Mouse (Mus musculus) midbrain, embryonic 10.5 days (tissue): ENCODE measurements at regions not wholly inside any gene's neighbourhood (a gene's known extent, or its start where the extent isn't known, plus 50 kb on each side); places are given as distances from the start of the nearest gene placed in this dataset.
"Not testable (repeated sequence)": the region's sequence is repeated elsewhere in the genome, so short reads cannot be mapped to it uniquely, and the experiment has no call there.

Source experiments
- DNase-seq: peaks from one replicate; pipeline ENCODE4 v3.0.0-alpha.2; 2017; ENCODE audit warnings: low spot score
- H3K27ac ChIP-seq: fragments of 300-500 bp; sonication (generic); replicated peaks from 2 replicates; pipeline ENCODE4 v1.5.1; 2016; ENCODE audit warnings: mild to moderate bottlenecking
- H3K27me3 ChIP-seq: fragments of 300-500 bp; sonication (generic); 2 replicates; pipeline ENCODE4 v1.6.1; 2016; ENCODE audit warnings: low read depth, mild to moderate bottlenecking; ENCODE audit not compliant: poor library complexity, severe bottlenecking
- H3K36me3 ChIP-seq: fragments of 300-500 bp; sonication (generic); 2 replicates; pipeline ENCODE4 v1.6.1; 2016; ENCODE audit warnings: mild to moderate bottlenecking, moderate library complexity
- H3K4me1 ChIP-seq: fragments of 300-500 bp; sonication (generic); 2 replicates; pipeline ENCODE4 v1.6.1; 2016
- H3K4me3 ChIP-seq: fragments of 300-500 bp; sonication (generic); 2 replicates; pipeline ENCODE4 v1.5.1; 2016; ENCODE audit warnings: mild to moderate bottlenecking, moderate library complexity
- H3K9me3 ChIP-seq: fragments of 300-500 bp; sonication (generic); replicated peaks from 2 replicates; pipeline ENCODE4 v1.6.1; 2016; ENCODE audit warnings: mild to moderate bottlenecking
- WGBS: fragments of 180-500 bp; shearing (Covaris S2); methylation state at CpG from one replicate; pipeline ENCODE4 v1.1.7; 2016; 5-methylcytosine and 5-hydroxymethylcytosine counted together

DNA sequence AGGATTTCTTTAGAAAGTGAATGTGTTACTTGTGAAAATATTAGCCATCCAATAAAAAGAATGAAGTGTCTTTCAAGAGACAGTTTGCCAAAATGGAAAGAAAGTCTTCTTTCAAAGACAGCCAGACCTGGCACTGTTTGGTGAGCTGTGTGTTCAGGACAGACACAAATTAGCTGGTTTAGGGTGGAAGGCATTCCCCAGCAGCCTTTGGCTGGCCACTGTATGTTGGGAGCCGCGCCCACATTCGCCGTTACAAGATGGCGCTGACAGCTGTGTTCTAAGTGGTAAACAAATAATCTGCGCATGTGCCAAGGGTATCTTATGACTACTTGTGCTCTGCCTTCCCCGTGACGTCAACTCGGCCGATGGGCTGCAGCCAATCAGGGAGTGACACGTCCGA lies 121.3 kb upstream of the Gm21897 start:
- H3K27ac ChIP-seq, H3K4me1 ChIP-seq, H3K27me3 ChIP-seq, DNase-seq, H3K9me3 ChIP-seq, H3K36me3 ChIP-seq, H3K4me3 ChIP-seq: not testable (repeated sequence)
- 96% methylated on average over 8 of the region's 12 CpGs for WGBS

DNA sequence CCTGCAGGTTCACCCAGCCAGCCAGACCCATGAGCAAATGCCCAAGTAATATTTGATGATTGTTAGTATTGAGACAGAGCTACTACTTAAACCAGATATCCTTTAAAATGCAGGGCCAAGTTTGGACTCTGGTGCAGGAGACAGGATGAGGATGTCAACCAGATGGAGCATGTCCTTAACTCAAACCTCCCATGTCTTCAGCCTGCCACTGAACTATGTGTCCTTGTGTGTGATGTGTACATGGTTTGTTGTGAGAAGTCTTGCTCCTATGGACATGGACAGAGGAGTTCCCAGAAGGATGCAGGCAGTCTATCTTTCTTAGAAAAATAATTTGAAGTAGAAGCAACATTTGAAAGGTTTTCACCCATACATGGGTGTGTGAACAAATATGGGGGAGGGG lies 120.4 kb upstream of the Gm21897 start:
- H3K9me3 ChIP-seq = no peaks in the 10 kb centered on the region
- no peak overlapping the region for H3K4me3 ChIP-seq
- H3K27ac ChIP-seq = no peak overlapping the region
- no peaks in the 10 kb centered on the region for H3K27me3 ChIP-seq
- no peak for DNase-seq
- H3K36me3 ChIP-seq = no peaks in the 10 kb centered on the region
- H3K4me1 ChIP-seq = no peaks in the 10 kb centered on the region

DNA sequence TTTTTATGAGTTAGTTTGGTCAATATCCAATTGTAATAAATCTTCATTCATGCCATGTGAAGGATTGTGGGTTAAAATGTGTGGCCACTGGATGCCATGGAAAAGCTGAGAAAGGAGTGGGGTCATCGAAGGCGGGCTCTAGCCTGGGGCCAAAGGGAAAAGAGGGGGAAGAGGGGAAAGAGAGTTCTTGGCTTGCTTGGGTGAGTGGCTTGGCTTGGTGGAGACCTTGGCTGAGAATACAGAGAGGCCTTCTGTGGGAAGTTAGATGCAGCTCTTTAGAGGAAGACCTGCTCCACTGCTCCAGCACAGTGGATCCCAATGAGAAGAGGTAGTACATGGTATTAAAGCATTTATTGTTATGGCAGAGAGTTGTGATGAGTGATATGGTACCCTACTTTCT lies 101.3 kb upstream of the Gm21897 start:
- 92% methylated on average over 2 of the region's 2 CpGs for WGBS
- H3K4me3 ChIP-seq = no peak overlapping the region
- H3K9me3 ChIP-seq = 0 out of 2 replicates have a peak, but pooled peaks cover 2% of the 10 kb centered on the region
- H3K36me3 ChIP-seq = no peaks in the 10 kb centered on the region
- no peak overlapping the region for H3K27ac ChIP-seq
- no peaks in the 10 kb centered on the region for H3K4me1 ChIP-seq
- DNase-seq = no peak
- no peaks in the 10 kb centered on the region for H3K27me3 ChIP-seq

DNA sequence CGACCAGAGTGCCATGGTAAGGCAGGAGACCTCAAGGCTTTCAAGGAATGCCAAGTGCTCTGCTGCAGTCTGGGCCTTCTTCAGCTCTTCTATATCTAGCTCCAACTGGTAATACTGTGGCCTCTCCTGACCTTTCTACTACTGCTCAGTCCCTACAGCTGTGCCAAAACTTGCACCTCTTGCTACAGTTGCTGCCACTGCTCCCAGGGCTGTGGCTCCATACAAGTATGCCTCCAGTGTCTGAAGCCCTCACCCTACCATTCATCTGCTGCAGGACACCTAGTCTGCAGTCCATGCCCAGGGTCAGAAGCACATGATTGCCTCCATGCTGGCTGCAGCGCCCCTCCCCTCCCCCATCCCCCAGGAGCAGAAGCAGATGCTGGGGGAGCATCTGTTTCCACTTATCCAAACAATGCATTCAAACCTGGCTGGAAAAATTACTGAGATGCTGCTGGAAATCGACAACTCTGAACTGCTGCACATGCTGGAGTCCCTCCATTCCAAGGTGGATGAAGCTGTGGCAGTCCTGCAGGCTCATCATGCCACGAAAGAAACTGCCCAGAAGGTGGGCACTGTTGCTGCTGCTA lies 96.2 kb upstream of the Gm21897 start:
- Histone ChIP-seq H3K4me1 (no peaks in the 10 kb centered on the region), H3K36me3 (no peaks in the 10 kb centered on the region), H3K9me3 (peaks cover 6% of the 10 kb centered on the region; the same call in 1 of the 2 replicates), H3K27me3 (no peaks in the 10 kb centered on the region), H3K27ac (no peak overlapping the region), H3K4me3 (no peak overlapping the region)
- 65% methylated on average over 4 of the region's 4 CpGs for WGBS
- peak; percentile 12 for DNase-seq

- H3K9me3 ChIP-seq = 0 out of 2 replicates have a peak, but pooled peaks cover 2% of the 10 kb centered on the region
- no peaks in the 10 kb centered on the region for H3K4me1 ChIP-seq
- H3K27ac ChIP-seq = no peak overlapping the region
- H3K36me3 ChIP-seq = no peaks in the 10 kb centered on the region
- no peak overlapping the region for H3K4me3 ChIP-seq
- H3K27me3 ChIP-seq = no peaks in the 10 kb centered on the region
- no peak for DNase-seq
Measured at GRCm38 (mm10) chr16:15237836-15238235, 79.4 kb upstream of the Gm21897 start.

DNA sequence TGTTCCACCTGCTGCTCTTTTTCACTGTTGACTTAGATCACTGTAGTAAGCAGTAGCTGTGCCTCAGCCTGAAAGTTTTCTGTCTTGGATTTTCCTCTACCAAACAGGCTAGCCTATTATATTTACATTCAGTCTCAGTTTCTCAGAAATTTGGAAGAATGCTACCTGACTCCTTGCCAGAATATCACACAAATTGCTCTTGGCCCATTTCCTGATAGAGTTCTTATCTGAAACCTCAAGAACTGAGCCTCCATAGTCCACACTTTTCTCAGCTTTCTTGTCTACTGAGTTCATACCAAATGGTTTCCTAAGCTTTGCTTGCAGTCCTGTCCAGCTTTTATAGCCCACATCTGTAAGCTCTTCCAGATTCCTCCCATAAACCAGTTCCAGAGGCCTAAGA lies 78.8 kb upstream of the Gm21897 start:
- H3K4me1 ChIP-seq = no peaks in the 10 kb centered on the region
- H3K36me3 ChIP-seq = no peaks in the 10 kb centered on the region
- no peak for DNase-seq
- H3K27me3 ChIP-seq = no peaks in the 10 kb centered on the region
- H3K27ac ChIP-seq = no peak overlapping the region
- H3K9me3 ChIP-seq = 0 out of 2 replicates have a peak, but pooled peaks cover 2% of the 10 kb centered on the region
- no peak overlapping the region for H3K4me3 ChIP-seq

- H3K27ac ChIP-seq = no peak overlapping the region
- no peaks in the 10 kb centered on the region for H3K27me3 ChIP-seq
- H3K4me1 ChIP-seq = no peaks in the 10 kb centered on the region
- no peaks in the 10 kb centered on the region for H3K9me3 ChIP-seq
- no peak overlapping the region for H3K4me3 ChIP-seq
- H3K36me3 ChIP-seq = no peaks in the 10 kb centered on the region
- no peak for DNase-seq
Measured at GRCm38 (mm10) chr16:15250186-15250585, 67.1 kb upstream of the Gm21897 start.

DNA sequence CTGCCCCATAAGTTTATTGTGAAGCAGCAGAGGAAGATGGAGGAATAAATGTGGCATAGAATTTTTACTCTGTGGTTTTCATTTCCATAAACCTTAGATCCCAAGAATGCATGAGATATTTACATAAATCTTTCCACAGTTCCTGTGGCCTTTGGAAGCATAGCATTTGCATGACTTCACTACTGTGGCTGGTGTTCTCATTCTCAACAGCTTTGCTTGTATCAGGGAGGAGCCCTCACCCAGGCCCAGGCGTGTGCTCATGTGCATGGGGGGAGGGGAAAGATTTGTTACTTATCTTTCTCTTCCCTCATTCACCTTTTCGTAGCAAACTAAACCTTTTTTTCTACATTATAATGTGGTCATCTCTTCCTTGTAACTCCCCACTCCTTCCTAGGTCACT lies 65.6 kb upstream of the Gm21897 start:
- H3K36me3 ChIP-seq = no peaks in the 10 kb centered on the region
- H3K4me3 ChIP-seq = no peak overlapping the region
- H3K27ac ChIP-seq = no peak overlapping the region
- 70% methylated on average over 2 of the region's 2 CpGs for WGBS
- no peaks in the 10 kb centered on the region for H3K27me3 ChIP-seq
- DNase-seq = no peak
- H3K9me3 ChIP-seq = no peaks in the 10 kb centered on the region
- no peaks in the 10 kb centered on the region for H3K4me1 ChIP-seq

GRCm38 (mm10) chr16:15252666-15253347 lies 64.5 kb upstream of the Gm21897 start:
- no peaks in the 10 kb centered on the region for H3K36me3 ChIP-seq
- no peak overlapping the region for H3K4me3 ChIP-seq
- DNase-seq = no peak
- H3K4me1 ChIP-seq = no peaks in the 10 kb centered on the region
- no peaks in the 10 kb centered on the region for H3K9me3 ChIP-seq
- H3K27ac ChIP-seq = no peak overlapping the region
- 82% methylated on average over 6 of the region's 6 CpGs for WGBS
- H3K27me3 ChIP-seq = no peaks in the 10 kb centered on the region

- no peaks in the 10 kb centered on the region for H3K36me3 ChIP-seq
- no peak for DNase-seq
- no peak overlapping the region for H3K27ac ChIP-seq
- WGBS = 88% methylated on average over 3 of the region's 3 CpGs
- no peak overlapping the region for H3K4me3 ChIP-seq
- H3K27me3 ChIP-seq = no peaks in the 10 kb centered on the region
- H3K4me1 ChIP-seq = no peaks in the 10 kb centered on the region
- no peaks in the 10 kb centered on the region for H3K9me3 ChIP-seq
Measured at GRCm38 (mm10) chr16:15253348-15253693, 63.9 kb upstream of the Gm21897 start.

GRCm38 (mm10) chr16:15254669-15255068 lies 62.6 kb upstream of the Gm21897 start:
- no peaks in the 10 kb centered on the region for H3K36me3 ChIP-seq
- no peaks in the 10 kb centered on the region for H3K4me1 ChIP-seq
- H3K27ac ChIP-seq = no peak overlapping the region
- H3K4me3 ChIP-seq = no peak overlapping the region
- WGBS = 90% methylated on average over 2 of the region's 2 CpGs
- DNase-seq = no peak
- no peaks in the 10 kb centered on the region for H3K27me3 ChIP-seq
- H3K9me3 ChIP-seq = no peaks in the 10 kb centered on the region

GRCm38 (mm10) chr16:15259474-15259873 lies 57.8 kb upstream of the Gm21897 start:
- WGBS = 70% methylated on average over 6 of the region's 6 CpGs
- H3K36me3 ChIP-seq = no peaks in the 10 kb centered on the region
- H3K9me3 ChIP-seq = 0 out of 2 replicates have a peak, but pooled peaks cover 3% of the 10 kb centered on the region
- no peaks in the 10 kb centered on the region for H3K27me3 ChIP-seq
- H3K4me3 ChIP-seq = no peak overlapping the region
- no peaks in the 10 kb centered on the region for H3K4me1 ChIP-seq
- no peak overlapping the region for H3K27ac ChIP-seq
- no peak for DNase-seq

DNA sequence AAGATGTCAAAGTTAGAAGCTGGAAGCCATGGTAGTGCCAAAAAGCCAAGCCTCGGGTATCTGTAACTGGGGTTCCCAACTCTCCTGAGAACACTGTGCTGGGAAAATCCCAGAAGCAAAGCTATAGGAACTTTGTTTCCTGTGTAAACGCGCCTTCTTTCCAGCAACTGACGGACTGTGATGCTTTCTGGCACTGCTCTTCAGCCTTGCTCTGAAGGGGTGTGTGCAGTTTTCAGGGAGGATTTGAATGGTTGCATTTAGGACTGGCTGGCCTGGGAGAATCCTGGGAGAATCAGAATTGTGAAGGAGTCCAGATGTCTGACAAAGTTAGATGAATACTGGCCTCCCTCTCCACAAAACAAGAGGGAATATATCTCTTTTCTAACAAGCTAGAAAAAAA lies 57.2 kb upstream of the Gm21897 start:
- Histone ChIP-seq H3K27ac (no peak overlapping the region), H3K9me3 (0 out of 2 replicates have a peak, but pooled peaks cover 3% of the 10 kb centered on the region), H3K4me1 (no peaks in the 10 kb centered on the region), H3K4me3 (no peak overlapping the region), H3K36me3 (no peaks in the 10 kb centered on the region), H3K27me3 (no peaks in the 10 kb centered on the region)
- WGBS = 83% methylated on average over 4 of the region's 4 CpGs
- no peak for DNase-seq
